In the genomic region with DNA sequence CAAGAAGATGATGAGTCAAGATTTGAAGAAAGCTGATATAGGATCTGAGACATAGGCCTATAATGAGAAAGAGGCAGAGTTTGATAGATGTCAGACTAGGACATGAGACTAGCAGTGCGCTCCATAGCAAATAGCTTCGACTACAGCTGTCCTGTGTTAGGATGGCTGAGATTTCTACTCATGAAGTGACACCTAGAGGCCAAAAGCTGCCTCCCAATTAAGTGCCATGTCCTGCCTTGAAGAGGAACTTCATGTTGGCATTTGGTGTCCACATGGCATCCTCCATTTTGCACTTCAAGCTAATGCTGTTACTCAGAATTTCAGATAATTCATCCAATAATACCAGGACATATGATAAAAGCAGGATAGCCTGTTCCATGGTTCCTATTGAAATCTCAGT, we compare ENCODE assay signal across 25 mouse cellular contexts. TPM values are rescaled to one million over a fixed set of nuclear protein-coding genes. Genes with fewer than 3 reads are reported as not detected.
A peak's percentile ranks its signal among the peaks of the same experiment; 100 is the strongest.
DNase-seq lines count a peak whose midpoint lies in the region; ATAC-seq and TF ChIP-seq lines count a peak whose summit lies in the region.
"Had no signal": no experiment of that assay in that cellular context is flagged by ENCODE, and none has a peak within 500 bp of the region (broad histone marks: within the 10 kb centered on the region; RNA-seq: fewer than 3 reads in every experiment).

No protein-coding gene starts in this region.

- no peak for DNase-seq in gastrocnemius, adult 2 months
- DNase-seq in gastrocnemius, postnatal 4 days (ENCODE audit: low spot score in 2 of 2): no peak
- no peak for DNase-seq in layer of hippocampus, adult 2 months (ENCODE audit: low spot score in 2 of 2)
- no peak for DNase-seq in layer of hippocampus, adult 8-10 months (ENCODE audit: low spot score in 2 of 2)
- DNase-seq in adipocyte (ENCODE audit: low spot score): peak; percentile 37
- DNase-seq in yolk sac, embryonic 10.5 days (ENCODE audit: low spot score): no peak
- DNase-seq: adrenal gland, adult 8-10 months; cerebellum, adult 8-10 months; cerebellum, postnatal 36 days; gastrocnemius, postnatal 14 days; liver, postnatal 0 days; lung, postnatal 14 days; right cerebral cortex, adult 18-20 months; right cerebral cortex, postnatal 4 days; thymus, adult 2 months; thymus, postnatal 4 days had no signal

- intact Hi-C loops in gastrocnemius, adult 2 months (cut with DNase I): loop anchor here (5.0 kb wide), 1 partner anchor 278 kb away; no protein-coding TSS in a partner anchor

- ATAC-seq in erythroid progenitor cell, adult 5-6 weeks (replicated peaks; ENCODE audit: low FRiP score, poor library complexity, severe bottlenecking): no peak
- ATAC-seq: forebrain, embryonic 14.5 days; hindbrain, embryonic 16.5 days; intestine, embryonic 15.5 days; liver, postnatal 0 days had no signal

- TF ChIP-seq CTCF in gastrocnemius, adult 2 months (IDR thresholded peaks at IDR 0.05): peak; percentile 48
- peak; percentile 35 for TF ChIP-seq CTCF in layer of hippocampus, adult 2 months (conservative IDR thresholded peaks at IDR 0.05)

- no peak overlapping the region for H3K27ac ChIP-seq in gastrocnemius, adult 2 months
- no peak overlapping the region for H3K27ac ChIP-seq in layer of hippocampus, adult 2 months
- H3K27ac ChIP-seq: heart, embryonic 15.5 days; intestine, embryonic 15.5 days; limb, embryonic 12.5 days; midbrain, embryonic 12.5 days; neural tube, embryonic 15.5 days; stomach, embryonic 15.5 days had no signal

- H3K4me3 ChIP-seq in gastrocnemius, adult 2 months: no peak overlapping the region
- no peak overlapping the region for H3K4me3 ChIP-seq in layer of hippocampus, adult 2 months
- H3K4me3 ChIP-seq: heart, embryonic 15.5 days; intestine, embryonic 15.5 days; limb, embryonic 12.5 days; midbrain, embryonic 12.5 days; neural tube, embryonic 15.5 days; stomach, embryonic 15.5 days had no signal

RNA-seq across cellular contexts. Expression of a gene that starts 22.4 kb away (rescaled TPM):
- total RNA-seq in gastrocnemius, adult 2 months (2021): 10 to 100 TPM; 42.7 to 64.8 TPM
- 100 to 1,000 TPM; 205 to 211 TPM for total RNA-seq in gastrocnemius, postnatal 4 days (2021)
- 100 to 1,000 TPM; 203 to 212 TPM for total RNA-seq in layer of hippocampus, adult 2 months (2021)
- 100 to 1,000 TPM; 214 to 223 (median 220) TPM for total RNA-seq in layer of hippocampus, adult 8-10 months (2022)
- 51.9 and 78.0 TPM in 2 replicates for total RNA-seq in erythroid progenitor cell, adult 5-6 weeks (2015; ENCODE audit: low replicate concordance)
- total RNA-seq in erythroid progenitor cell, adult 5-6 weeks (2017; ENCODE audit: low replicate concordance): 46.1 and 46.3 TPM in 2 replicates
